Mouse (Mus musculus) myocyte (in vitro differentiated cells): ENCODE data around the gene Hao2. TPM values are rescaled to one million over a fixed set of nuclear protein-coding genes. Genes with fewer than 3 reads are reported as not detected.

Source experiments
- H3K27me3 ChIP-seq: one replicate; pipeline ENCODE4 v1.6.1; 2011; ENCODE audit not compliant: control insufficient read depth, insufficient read depth, insufficient read length
- H3K36me3 ChIP-seq: one replicate; pipeline ENCODE4 v1.6.1; 2011; ENCODE audit not compliant: control insufficient read depth, insufficient read depth
- H3K4me2 ChIP-seq: one replicate; pipeline ENCODE4 v1.6.1; 2011; ENCODE audit warnings: low read depth, control low read depth
- H3K4me3 ChIP-seq: one replicate; pipeline ENCODE4 v1.5.1; 2011; ENCODE audit warnings: mild to moderate bottlenecking, control low read depth, moderate library complexity
- H3K79me2 ChIP-seq: one replicate; pipeline ENCODE4 v1.6.1; 2011; ENCODE audit not compliant: control insufficient read depth, insufficient read depth
- H3ac ChIP-seq: one replicate; pipeline ENCODE4 v1.6.1; 2011; ENCODE audit not compliant: control insufficient read depth, insufficient read length
- CEBPB ChIP-seq: IDR thresholded peaks from 2 replicates; pipeline ENCODE4 v1.6.1; 2011; ENCODE audit warnings: mild to moderate bottlenecking, moderate library complexity; ENCODE audit not compliant: poor library complexity, insufficient read depth, severe bottlenecking
- E2F4 ChIP-seq: IDR thresholded peaks from one replicate; pipeline ENCODE4 v1.6.1; 2011; ENCODE audit warnings: mild to moderate bottlenecking, control low read depth, moderate library complexity; ENCODE audit not compliant: insufficient read depth
- MAX ChIP-seq: IDR thresholded peaks from one replicate; pipeline ENCODE4 v1.6.1; 2011; ENCODE audit warnings: low read depth, mild to moderate bottlenecking, control low read depth
- MYOD1 ChIP-seq, 3 experiments: IDR thresholded peaks; one replicate each; pipeline ENCODE4 v1.6.1; 2011; ENCODE audit warnings: control low read depth in 2 of 3, low read depth in 2 of 3, mild to moderate bottlenecking in 2 of 3, moderate library complexity in 1 of 3; ENCODE audit not compliant: insufficient read length in 2 of 3, control insufficient read depth in 1 of 3
- MYOG ChIP-seq, 3 experiments: IDR thresholded peaks; one replicate each; pipeline ENCODE4 v1.6.1; 2011; ENCODE audit warnings: control low read depth in 2 of 3, low read depth in 2 of 3, mild to moderate bottlenecking in 2 of 3; ENCODE audit not compliant: insufficient read length in 2 of 3, control insufficient read depth in 1 of 3, insufficient read depth in 1 of 3
- POLR2A ChIP-seq: IDR thresholded peaks from one replicate; pipeline ENCODE4 v1.6.1; 2011; ENCODE audit warnings: low read depth, mild to moderate bottlenecking, control low read depth, moderate library complexity; ENCODE audit not compliant: insufficient read length
- POLR2AphosphoS2 ChIP-seq: IDR thresholded peaks from one replicate; pipeline ENCODE4 v1.6.1; 2011; ENCODE audit warnings: low read depth, control low read depth; ENCODE audit not compliant: insufficient read length
- REST ChIP-seq: IDR thresholded peaks from one replicate; pipeline ENCODE4 v1.6.1; 2011; ENCODE audit warnings: mild to moderate bottlenecking, control low read depth, moderate library complexity; ENCODE audit not compliant: insufficient read depth, insufficient read length
- SRF ChIP-seq: IDR thresholded peaks from one replicate; pipeline ENCODE4 v1.6.1; 2011; ENCODE audit warnings: low read depth; ENCODE audit not compliant: control insufficient read depth, insufficient read length
- TCF12 ChIP-seq: IDR thresholded peaks from one replicate; pipeline ENCODE4 v1.6.1; 2011; ENCODE audit warnings: mild to moderate bottlenecking, control low read depth; ENCODE audit not compliant: poor library complexity, insufficient read depth, severe bottlenecking
- TCF3 ChIP-seq: IDR thresholded peaks from one replicate; pipeline ENCODE4 v1.6.1; 2011; ENCODE audit warnings: low read depth, control low read depth; ENCODE audit not compliant: insufficient read length
- USF1 ChIP-seq: IDR thresholded peaks from one replicate; pipeline ENCODE4 v1.6.1; 2011; ENCODE audit warnings: low read depth, mild to moderate bottlenecking, control low read depth, moderate library complexity
- polyA plus RNA-seq: library from polyadenylated mRNA; unstranded; fragments of >200 nt; fragmentation: generic; extraction: Trizol; gene quantifications from one replicate; pipeline ENCODE4 v1.2.1, GENCODE M21; 2012; ENCODE audit warnings: missing spikeins

Hao2 gene
- polyA plus RNA-seq, 1 experiment, result not detected

GRCm38 (mm10) chr3:98934601-98935000 is 41.6 kb upstream of the Hao2 start:
- Histone ChIP-seq H3ac (no peak overlapping the region), H3K27me3 (no peaks in the 10 kb centered on the region), H3K79me2 (no peaks in the 10 kb centered on the region), H3K4me2 (no peak overlapping the region), H3K36me3 (no peaks in the 10 kb centered on the region), H3K4me3 (no peak overlapping the region)
- no peak for TF ChIP-seq USF1

- Histone ChIP-seq H3K79me2 (no peaks in the 10 kb centered on the region), H3ac (no peak overlapping the region)
- TF ChIP-seq MYOG (IDR thresholded peaks at IDR 0.05; ENCODE audit: control insufficient read depth in 1 of 3, insufficient read depth in 1 of 3, insufficient read length in 2 of 3, low read depth in 2 of 3) (no peak), SRF (no peak), REST (no peak), POLR2AphosphoS2 (no peak), E2F4 (no peak), USF1 (no peak), CEBPB (no peak), POLR2A (no peak), TCF3 (no peak), TCF12 (no peak), MAX (no peak), MYOD1 (IDR thresholded peaks at IDR 0.05; ENCODE audit: control insufficient read depth in 1 of 3, insufficient read length in 2 of 3, low read depth in 2 of 3) (no peak)
Measured at GRCm38 (mm10) chr3:98934041-98934440, 41.0 kb upstream of the Hao2 start.

GRCm38 (mm10) chr3:98932421-98932820 is 39.4 kb upstream of the Hao2 start:
- Histone ChIP-seq H3K4me2 (no peak overlapping the region), H3K36me3 (no peaks in the 10 kb centered on the region), H3K79me2 (no peaks in the 10 kb centered on the region), H3K27me3 (no peaks in the 10 kb centered on the region), H3K4me3 (no peak overlapping the region), H3ac (no peak overlapping the region)
- no peak for TF ChIP-seq CEBPB
- TF ChIP-seq E2F4, result no peak
- no peak for TF ChIP-seq POLR2AphosphoS2
- no peak for TF ChIP-seq MAX
- TF ChIP-seq MYOG (IDR thresholded peaks at IDR 0.05; ENCODE audit: control insufficient read depth in 1 of 3, insufficient read depth in 1 of 3, insufficient read length in 2 of 3, low read depth in 2 of 3), result no peak
- TF ChIP-seq SRF, result no peak
- no peak for TF ChIP-seq TCF3
- TF ChIP-seq MYOD1 (IDR thresholded peaks at IDR 0.05; ENCODE audit: control insufficient read depth in 1 of 3, insufficient read length in 2 of 3, low read depth in 2 of 3), result no peak
- TF ChIP-seq USF1, result no peak
- TF ChIP-seq TCF12, result no peak
- TF ChIP-seq POLR2A, result no peak
- TF ChIP-seq REST, result no peak

More at GRCm38 (mm10) chr3:98934041-98934440, 41.0 kb upstream of the Hao2 start:
- Histone ChIP-seq H3K4me3 (no peak overlapping the region), H3K4me2 (no peak overlapping the region), H3K27me3 (no peaks in the 10 kb centered on the region), H3K36me3 (no peaks in the 10 kb centered on the region)

- no peak overlapping the region for H3K4me2 ChIP-seq
- H3K27me3 ChIP-seq, result no peaks in the 10 kb centered on the region
- H3K4me3 ChIP-seq, result no peak overlapping the region
- TF ChIP-seq MYOG (IDR thresholded peaks at IDR 0.05; ENCODE audit: control insufficient read depth in 1 of 3, insufficient read depth in 1 of 3, insufficient read length in 2 of 3, low read depth in 2 of 3) (no peak), MYOD1 (IDR thresholded peaks at IDR 0.05; ENCODE audit: control insufficient read depth in 1 of 3, insufficient read length in 2 of 3, low read depth in 2 of 3) (no peak), SRF (no peak), TCF12 (no peak), TCF3 (no peak), REST (no peak), MAX (no peak), E2F4 (no peak), CEBPB (no peak), POLR2A (no peak), USF1 (no peak), POLR2AphosphoS2 (no peak)
- H3K79me2 ChIP-seq, result no peaks in the 10 kb centered on the region
- H3ac ChIP-seq, result no peak overlapping the region
- no peaks in the 10 kb centered on the region for H3K36me3 ChIP-seq
Measured at GRCm38 (mm10) chr3:98931836-98932235, 38.8 kb upstream of the Hao2 start.

GRCm38 (mm10) chr3:98920417-98920816 is 27.4 kb upstream of the Hao2 start:
- TF ChIP-seq MYOD1 (IDR thresholded peaks at IDR 0.05; ENCODE audit: control insufficient read depth in 1 of 3, insufficient read length in 2 of 3, low read depth in 2 of 3), result peak in 2 of 3 experiments; percentile 78 to 94
- no peak for TF ChIP-seq POLR2AphosphoS2
- no peak for TF ChIP-seq SRF
- Histone ChIP-seq H3K4me3 (no peak overlapping the region), H3ac (no peak overlapping the region), H3K79me2 (no peaks in the 10 kb centered on the region), H3K4me2 (no peak overlapping the region), H3K27me3 (no peaks in the 10 kb centered on the region), H3K36me3 (no peaks in the 10 kb centered on the region)

- no peak overlapping the region for H3K4me3 ChIP-seq
- H3K79me2 ChIP-seq, result no peaks in the 10 kb centered on the region
- TF ChIP-seq POLR2AphosphoS2 (no peak), CEBPB (no peak), MYOD1 (IDR thresholded peaks at IDR 0.05; ENCODE audit: control insufficient read depth in 1 of 3, insufficient read length in 2 of 3, low read depth in 2 of 3) (no peak), POLR2A (no peak)
- no peak overlapping the region for H3K4me2 ChIP-seq
- no peak overlapping the region for H3ac ChIP-seq
- H3K27me3 ChIP-seq, result no peaks in the 10 kb centered on the region
- H3K36me3 ChIP-seq, result no peaks in the 10 kb centered on the region
Measured at GRCm38 (mm10) chr3:98917260-98917659, 24.2 kb upstream of the Hao2 start.
